Mouse (Mus musculus) brain, embryonic 18.5 days (tissue): ENCODE measurements around the gene Magohb.

ENCODE experiments used
- DNase-seq: peaks from one replicate; pipeline ENCODE4 v3.0.0-alpha.2; 2012; ENCODE audit warnings: low read depth, low spot score

Gene Magohb

GRCm38 (mm10) chr6:131262009-131262408 is 31.0 kb downstream of the Magohb start:
- DNase-seq = no peak

- no peak for DNase-seq
These were observed 45.8 kb downstream of the Magohb start, which contains the start of gene Klra2 for GRCm38 (mm10) chr6:131247206-131247605. Gene Klra2, minus strand, starts transcription at chr6:131247362.

- no peak for DNase-seq
These were observed 48.0 kb downstream of the Magohb start for GRCm38 (mm10) chr6:131245081-131245480.
